Mouse (Mus musculus) stomach, embryonic 14.5 days (tissue): ENCODE measurements around the gene Atp6v1c2. TPM values are rescaled to one million over a fixed set of nuclear protein-coding genes. Genes with fewer than 3 reads are reported as not detected.

Experiments used
- ATAC-seq: fragments of 200-750 bp; cut with Nextera tagmentation; 2 replicates; pipeline ENCODE4 v1.8.0; 2017; ENCODE audit warnings: low read depth, moderate TSS enrichment; ENCODE audit not compliant: insufficient number of reproducible peaks, insufficient read depth, low FRiP score
- H3K27ac ChIP-seq: fragments of 300-500 bp; sonication (generic); 2 replicates; pipeline ENCODE4 v1.5.1; 2014; ENCODE audit warnings: mild to moderate bottlenecking, low read length, moderate library complexity, mixed read lengths
- H3K27me3 ChIP-seq: fragments of 300-500 bp; sonication (generic); 2 replicates; pipeline ENCODE4 v1.6.1; 2014; ENCODE audit warnings: low read length, control low read depth, mixed read lengths; ENCODE audit not compliant: control insufficient read depth, insufficient read depth
- H3K36me3 ChIP-seq: fragments of 300-500 bp; sonication (generic); 2 replicates; pipeline ENCODE4 v1.6.1; 2014; ENCODE audit warnings: mild to moderate bottlenecking, control low read depth, low read length, moderate library complexity, mixed read lengths; ENCODE audit not compliant: control insufficient read depth, insufficient read depth
- H3K4me1 ChIP-seq: fragments of 300-500 bp; sonication (generic); 2 replicates; pipeline ENCODE4 v1.6.1; 2014; ENCODE audit warnings: low read length, control low read depth, mixed read lengths; ENCODE audit not compliant: control insufficient read depth, insufficient read depth
- H3K4me2 ChIP-seq: fragments of 300-500 bp; sonication (generic); replicated peaks from 2 replicates; pipeline ENCODE4 v1.6.1; 2014; ENCODE audit warnings: low read depth, low read length, control low read depth
- H3K4me3 ChIP-seq: fragments of 300-500 bp; sonication (generic); 2 replicates; pipeline ENCODE4 v1.5.1; 2014; ENCODE audit warnings: low read depth, low read length, control low read depth
- H3K9ac ChIP-seq: fragments of 300-500 bp; sonication (generic); replicated peaks from 2 replicates; pipeline ENCODE4 v1.6.1; 2014; ENCODE audit warnings: low read depth, mild to moderate bottlenecking, control low read depth, low read length, moderate library complexity, mixed read lengths
- H3K9me3 ChIP-seq: fragments of 300-500 bp; sonication (generic); 2 replicates; pipeline ENCODE4 v1.6.1; 2016; ENCODE audit warnings: low read depth, low read length, control low read depth; ENCODE audit not compliant: control insufficient read depth
- WGBS: fragments of 180-500 bp; shearing (Covaris S2); extraction: QIAGEN DNeasy Blood & Tissue Kit; methylation state at CpG from one replicate; pipeline ENCODE4 v1.1.7; 2014; 5-methylcytosine and 5-hydroxymethylcytosine counted together
- polyA plus RNA-seq: library from polyadenylated mRNA; unstranded; fragments of >200 nt; fragmentation: Nextera tagmentation; extraction: Ambion mirVana; gene quantifications from 2 replicates; pipeline ENCODE4 v1.2.1, GENCODE M21; 2014

The Atp6v1c2 gene
- polyA plus RNA-seq, 1 experiment from 2014 or later = 0.46 TPM

DNA sequence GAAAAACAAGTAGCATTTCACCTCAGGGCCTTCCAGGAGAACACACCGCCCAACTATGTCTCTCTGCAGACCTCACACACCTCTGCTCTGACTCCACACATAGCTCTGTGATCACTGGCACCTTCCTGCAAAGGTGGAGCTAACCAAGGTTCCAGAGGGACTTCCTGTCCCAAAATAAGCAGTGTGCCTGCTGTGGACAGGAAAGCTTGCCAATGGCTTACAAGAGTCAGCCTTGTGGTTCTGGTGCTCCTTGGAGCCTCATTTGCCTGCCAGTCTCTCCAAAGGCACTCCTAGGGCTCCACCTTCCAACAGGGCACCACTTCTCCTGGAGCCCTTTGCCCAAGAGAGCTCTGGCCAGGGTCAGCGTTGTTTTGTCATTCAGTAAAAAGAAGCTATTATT, 64.3 kb downstream of the Atp6v1c2 start:
- H3K4me3 ChIP-seq = no peak overlapping the region
- no peak overlapping the region for H3K9ac ChIP-seq
- WGBS = 88% methylated on average over 2 of the region's 2 CpGs
- no peak overlapping the region for H3K4me2 ChIP-seq
- H3K4me1 ChIP-seq = peaks cover 11% of the 10 kb centered on the region; the same call in 1 of the 2 replicates
- no peaks in the 10 kb centered on the region; the same call in 1 of the 2 replicates for H3K36me3 ChIP-seq
- no peak overlapping the region for H3K27ac ChIP-seq
- no peaks in the 10 kb centered on the region for H3K27me3 ChIP-seq
- no peaks in the 10 kb centered on the region for H3K9me3 ChIP-seq
- no peak for ATAC-seq

DNA sequence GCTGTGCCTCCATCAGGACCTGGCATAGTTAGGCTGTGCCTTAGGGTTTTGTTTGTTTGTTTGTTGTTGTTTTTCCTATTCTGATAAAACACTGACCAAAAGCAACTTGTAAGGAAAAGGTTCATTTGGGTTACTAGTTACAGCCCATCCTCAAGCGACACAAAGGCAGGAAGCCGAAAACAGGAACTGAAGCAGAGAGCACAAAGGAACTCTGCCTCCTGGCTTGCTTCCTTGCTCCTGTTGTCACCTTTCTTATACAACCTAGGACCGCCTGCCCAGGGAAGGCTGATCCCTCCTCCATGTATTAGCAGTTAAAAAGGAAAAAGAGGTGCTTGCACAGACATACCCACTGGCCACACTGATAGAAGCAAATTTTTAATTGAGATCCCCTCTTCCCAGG, 65.3 kb downstream of the Atp6v1c2 start:
- peaks cover 11% of the 10 kb centered on the region; the same call in 1 of the 2 replicates for H3K4me1 ChIP-seq
- no peak overlapping the region for H3K4me2 ChIP-seq
- WGBS = 76% methylated on average over 3 of the region's 3 CpGs
- no peak overlapping the region for H3K9ac ChIP-seq
- no peaks in the 10 kb centered on the region for H3K36me3 ChIP-seq
- H3K27me3 ChIP-seq = no peaks in the 10 kb centered on the region
- H3K9me3 ChIP-seq = no peaks in the 10 kb centered on the region
- H3K4me3 ChIP-seq = no peak overlapping the region
- no peak overlapping the region for H3K27ac ChIP-seq
- no peak for ATAC-seq

DNA sequence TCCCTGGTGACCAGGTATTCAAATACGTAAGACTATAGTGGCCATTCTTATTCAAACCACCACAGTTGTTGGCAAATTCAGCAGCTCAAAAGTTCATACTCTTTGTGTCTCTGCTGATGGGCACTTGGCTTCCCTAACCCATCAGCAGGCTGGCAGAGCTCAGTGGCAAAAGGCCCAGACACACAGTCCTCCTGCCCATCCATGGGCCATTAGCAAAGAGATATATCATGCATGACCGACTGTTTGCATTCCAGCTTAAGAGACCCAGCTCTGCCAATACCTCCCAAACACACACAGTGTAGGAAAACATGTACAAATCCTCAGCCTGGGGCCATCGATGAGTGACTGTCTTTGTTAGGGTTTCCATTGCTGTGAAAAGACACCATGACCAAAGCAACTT, 68.2 kb downstream of the Atp6v1c2 start:
- ATAC-seq = no peak
- WGBS = 88% methylated on average over 3 of the region's 3 CpGs
- no peak overlapping the region for H3K4me2 ChIP-seq
- no peak overlapping the region for H3K27ac ChIP-seq
- no peak overlapping the region for H3K4me3 ChIP-seq
- no peaks in the 10 kb centered on the region for H3K27me3 ChIP-seq
- H3K9ac ChIP-seq = no peak overlapping the region
- H3K4me1 ChIP-seq = no peaks in the 10 kb centered on the region; the same call in 1 of the 2 replicates
- no peaks in the 10 kb centered on the region for H3K9me3 ChIP-seq
- no peaks in the 10 kb centered on the region for H3K36me3 ChIP-seq

DNA sequence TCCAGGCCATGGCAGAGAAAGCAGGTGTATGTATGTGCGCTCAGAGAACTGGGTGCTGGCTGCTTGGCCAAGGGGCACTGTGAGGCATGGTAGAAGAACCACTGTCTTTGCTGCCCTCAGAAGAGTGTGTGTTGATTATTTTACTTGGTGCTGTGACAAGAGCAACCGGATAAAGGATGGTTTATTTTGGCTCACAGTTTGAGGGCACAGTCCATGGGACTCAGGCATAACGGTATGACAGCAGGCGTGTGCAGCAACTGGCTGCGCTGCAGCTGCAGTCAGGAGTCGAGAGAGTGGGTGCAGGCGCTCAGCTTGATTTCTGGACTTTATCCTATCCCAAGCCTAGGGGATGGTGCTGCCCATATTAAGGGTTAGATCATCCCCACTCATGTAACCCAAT, 70.7 kb downstream of the Atp6v1c2 start:
- Histone ChIP-seq H3K27me3 (no peaks in the 10 kb centered on the region), H3K4me3 (no peak overlapping the region), H3K36me3 (no peaks in the 10 kb centered on the region), H3K27ac (no peak overlapping the region), H3K4me2 (no peak overlapping the region), H3K9ac (no peak overlapping the region), H3K9me3 (no peaks in the 10 kb centered on the region), H3K4me1 (no peaks in the 10 kb centered on the region)
- WGBS = 88% methylated on average over 7 of the region's 7 CpGs
- no peak for ATAC-seq

DNA sequence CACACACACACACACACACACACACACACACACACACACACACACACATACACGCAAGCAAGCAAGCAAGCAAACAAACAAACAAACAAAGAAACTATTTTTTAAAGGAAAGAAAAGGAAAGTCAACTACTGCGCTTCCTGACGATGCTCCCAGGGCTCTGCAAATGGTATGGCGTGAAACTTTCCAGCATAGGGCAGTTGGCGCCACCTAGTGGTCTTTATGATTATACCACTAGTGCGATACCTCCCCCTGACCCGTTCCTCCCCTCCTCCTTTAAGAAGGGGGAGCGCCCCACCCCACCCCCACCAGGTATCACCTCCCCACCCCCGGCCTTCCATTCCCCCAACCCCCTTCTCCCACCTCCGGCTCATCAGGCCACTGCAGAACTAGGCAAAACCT, 72.3 kb downstream of the Atp6v1c2 start:
- no peaks in the 10 kb centered on the region for H3K36me3 ChIP-seq
- H3K4me3 ChIP-seq = no peak overlapping the region
- 5% methylated on average over 10 of the region's 10 CpGs for WGBS
- no peak overlapping the region for H3K9ac ChIP-seq
- H3K4me2 ChIP-seq = no peak overlapping the region
- no peak for ATAC-seq
- no peaks in the 10 kb centered on the region for H3K4me1 ChIP-seq
- no peak overlapping the region for H3K27ac ChIP-seq
- no peaks in the 10 kb centered on the region for H3K9me3 ChIP-seq
- no peaks in the 10 kb centered on the region for H3K27me3 ChIP-seq

DNA sequence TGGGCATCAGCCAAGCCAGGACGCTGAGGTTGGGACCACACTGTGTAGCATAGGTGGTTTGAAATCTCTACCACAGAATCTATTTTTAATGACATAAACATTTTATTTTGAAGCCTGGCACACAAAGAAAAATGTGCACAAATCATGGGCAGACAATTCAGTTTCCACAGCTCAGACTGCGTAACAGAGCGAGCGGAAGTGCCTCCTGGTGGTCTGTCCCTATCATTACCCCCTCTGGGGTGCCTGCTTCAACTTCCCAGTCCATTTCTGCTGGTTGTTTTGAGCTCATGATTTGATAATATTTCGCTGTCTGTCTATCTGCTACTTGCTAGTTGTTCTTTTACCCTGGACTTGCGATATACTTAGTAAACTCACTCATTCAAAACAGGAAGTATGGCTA, 73.6 kb downstream of the Atp6v1c2 start:
- no peak overlapping the region for H3K4me2 ChIP-seq
- no peaks in the 10 kb centered on the region for H3K4me1 ChIP-seq
- H3K36me3 ChIP-seq = no peaks in the 10 kb centered on the region
- no peak overlapping the region for H3K27ac ChIP-seq
- H3K27me3 ChIP-seq = no peaks in the 10 kb centered on the region
- H3K9me3 ChIP-seq = no peaks in the 10 kb centered on the region
- H3K9ac ChIP-seq = no peak overlapping the region
- ATAC-seq = no peak
- no peak overlapping the region for H3K4me3 ChIP-seq
- WGBS = 83% methylated on average over 6 of the region's 6 CpGs

DNA sequence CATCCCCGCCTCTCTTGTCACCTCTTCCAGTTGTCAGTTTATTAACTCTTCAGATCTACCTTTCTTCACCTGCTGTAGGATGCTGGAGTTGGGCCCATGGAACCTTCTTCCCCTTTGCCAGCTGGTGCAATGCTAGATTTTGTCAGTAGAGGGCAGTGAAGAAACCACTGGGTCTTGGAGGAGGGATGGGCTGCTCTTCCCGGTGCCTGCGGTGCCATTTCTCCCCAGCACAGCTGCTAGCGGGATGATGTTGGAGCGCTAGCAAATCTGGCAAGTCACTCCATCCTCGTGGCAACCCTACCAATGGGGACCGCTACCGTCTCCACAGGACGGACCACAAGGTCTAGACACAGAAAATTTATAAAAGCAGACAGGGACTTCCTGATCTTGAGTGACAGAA, 76.1 kb downstream of the Atp6v1c2 start:
- ATAC-seq = no peak
- no peak overlapping the region for H3K27ac ChIP-seq
- no peaks in the 10 kb centered on the region for H3K4me1 ChIP-seq
- no peak overlapping the region; the same call in 1 of the 2 replicates for H3K4me2 ChIP-seq
- H3K27me3 ChIP-seq = no peaks in the 10 kb centered on the region
- no peak overlapping the region for H3K9ac ChIP-seq
- no peaks in the 10 kb centered on the region for H3K36me3 ChIP-seq
- WGBS = 6% methylated on average over 9 of the region's 9 CpGs
- H3K4me3 ChIP-seq = no peak overlapping the region
- H3K9me3 ChIP-seq = no peaks in the 10 kb centered on the region

DNA sequence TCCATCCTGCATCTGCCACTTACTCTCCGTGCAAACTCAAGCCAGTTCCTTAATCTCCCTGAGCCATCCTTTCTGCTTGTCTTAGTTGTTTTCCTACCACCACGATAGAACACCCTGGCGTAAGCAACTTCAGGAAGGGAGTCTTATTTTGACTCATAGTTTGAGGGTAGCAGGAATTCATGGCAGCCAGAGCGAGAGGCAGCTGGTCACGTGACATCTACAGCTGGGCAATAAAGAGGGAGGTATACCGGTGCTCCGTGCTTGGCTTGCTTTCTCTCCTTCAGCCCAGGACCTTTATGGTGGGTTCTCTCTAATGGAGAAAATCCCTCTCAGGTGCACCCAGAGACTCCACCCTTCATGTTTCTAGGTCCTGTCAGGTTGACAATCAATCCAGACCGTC, 78.2 kb downstream of the Atp6v1c2 start:
- 67% methylated on average over 8 of the region's 8 CpGs for WGBS
- no peak for ATAC-seq
- Histone ChIP-seq H3K4me2 (no peak overlapping the region), H3K9me3 (no peaks in the 10 kb centered on the region), H3K4me1 (no peaks in the 10 kb centered on the region), H3K9ac (no peak overlapping the region), H3K27me3 (no peaks in the 10 kb centered on the region), H3K36me3 (no peaks in the 10 kb centered on the region), H3K27ac (no peak overlapping the region), H3K4me3 (no peak overlapping the region)

DNA sequence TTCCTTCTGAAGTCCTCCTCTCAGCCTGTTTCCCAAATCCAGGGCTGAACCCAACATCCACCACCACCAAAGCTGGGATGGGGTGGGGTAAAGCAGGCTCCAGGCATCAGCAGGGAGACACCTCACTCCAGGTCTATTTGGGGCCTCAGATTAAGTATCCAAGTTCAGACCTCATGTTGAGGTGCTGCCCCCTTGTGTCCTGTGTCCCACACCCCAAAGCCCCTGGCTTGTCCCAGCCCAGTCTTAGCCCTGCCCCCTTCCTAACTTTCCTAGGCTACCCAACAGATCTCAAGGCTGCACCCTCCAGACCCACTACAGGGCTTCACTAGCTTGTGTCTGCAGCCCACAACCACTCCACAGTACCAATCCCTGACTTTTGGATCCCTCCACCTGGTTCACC, 87.1 kb downstream of the Atp6v1c2 start:
- Histone ChIP-seq H3K4me2 (no peak overlapping the region), H3K9ac (no peak overlapping the region), H3K27ac (no peak overlapping the region), H3K4me3 (no peak overlapping the region), H3K27me3 (no peaks in the 10 kb centered on the region), H3K36me3 (no peaks in the 10 kb centered on the region), H3K9me3 (no peaks in the 10 kb centered on the region), H3K4me1 (no peaks in the 10 kb centered on the region)
- no peak for ATAC-seq
